Mouse (Mus musculus): ENCODE data around the gene Apon. TPM values are rescaled to one million over a fixed set of nuclear protein-coding genes. Genes with fewer than 3 reads are reported as not detected.

Gene Apon
- polyA plus RNA-seq, 1 experiment: 0.16 TPM

- no peaks in the 10 kb centered on the region for H3K79me3 ChIP-seq (ENCODE audit: low read depth)
- H3ac ChIP-seq (ENCODE audit: control insufficient read depth, insufficient read length, low read depth): no peak overlapping the region
- TF ChIP-seq FOSL1 (IDR thresholded peaks at IDR 0.05; ENCODE audit: insufficient read depth, low read length, poor library complexity, severe bottlenecking) (no peak), MYOD1 (IDR thresholded peaks at IDR 0.05; ENCODE audit: control insufficient read depth, insufficient read length, low read depth) (no peak), MYOG (IDR thresholded peaks at IDR 0.05; ENCODE audit: control insufficient read depth, extremely low read depth, insufficient read length) (no peak), CEBPB (IDR thresholded peaks at IDR 0.05; ENCODE audit: low read depth) (no peak), USF1 (IDR thresholded peaks at IDR 0.05; ENCODE audit: low read depth) (no peak), CTCF (IDR thresholded peaks at IDR 0.05; ENCODE audit: control insufficient read depth, insufficient read depth, insufficient read length) (no peak), MAX (IDR thresholded peaks at IDR 0.05) (no peak)
- H3K36me3 ChIP-seq (ENCODE audit: control insufficient read depth, insufficient read depth): no peaks in the 10 kb centered on the region
- H3K27me3 ChIP-seq (ENCODE audit: control insufficient read depth, insufficient read depth, insufficient read length): peaks cover 3% of the 10 kb centered on the region
- H3K79me2 ChIP-seq (ENCODE audit: control insufficient read depth, insufficient read depth): peaks cover 8% of the 10 kb centered on the region
- no peak overlapping the region for H3K4me3 ChIP-seq (ENCODE audit: insufficient read depth, poor library complexity, severe bottlenecking)
Measured at GRCm38 (mm10) chr10:128228009-128228408, 25.9 kb upstream of the Apon start.

DNA sequence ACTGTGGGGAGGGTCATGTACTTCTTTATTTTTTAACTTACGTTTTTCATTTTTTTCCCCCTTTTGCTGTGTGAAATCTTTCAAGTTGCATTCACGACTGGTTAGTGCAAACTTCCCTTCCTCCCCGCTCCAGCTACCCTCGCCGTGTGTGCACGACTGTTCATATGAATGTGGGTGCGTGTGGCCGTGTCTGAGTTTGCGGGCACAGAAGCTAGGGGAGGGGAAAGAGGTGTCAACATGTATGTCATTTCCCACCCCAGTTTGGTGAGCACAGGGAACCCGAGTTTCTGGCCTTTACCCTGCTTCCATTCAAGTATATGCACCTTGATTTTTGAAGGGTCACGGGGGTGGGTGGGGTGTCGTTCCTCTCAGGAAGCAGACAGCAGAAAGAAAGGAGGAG lies 23.3 kb upstream of the Apon start:
- no peaks in the 10 kb centered on the region for H3K27me3 ChIP-seq (ENCODE audit: control insufficient read depth, insufficient read depth, insufficient read length)
- H3K4me3 ChIP-seq (ENCODE audit: insufficient read depth, poor library complexity, severe bottlenecking): no peak overlapping the region
- H3K79me2 ChIP-seq (ENCODE audit: control insufficient read depth, insufficient read depth): peaks cover 21% of the 10 kb centered on the region
- H3K36me3 ChIP-seq (ENCODE audit: control insufficient read depth, insufficient read depth): peaks cover 6% of the 10 kb centered on the region
- no peak overlapping the region for H3ac ChIP-seq (ENCODE audit: control insufficient read depth, insufficient read length, low read depth)
- TF ChIP-seq MAX (IDR thresholded peaks at IDR 0.05) (no peak), MYOG (IDR thresholded peaks at IDR 0.05; ENCODE audit: control insufficient read depth, extremely low read depth, insufficient read length) (no peak), MYOD1 (IDR thresholded peaks at IDR 0.05; ENCODE audit: control insufficient read depth, insufficient read length, low read depth) (no peak), USF1 (IDR thresholded peaks at IDR 0.05; ENCODE audit: low read depth) (no peak), CTCF (IDR thresholded peaks at IDR 0.05; ENCODE audit: control insufficient read depth, insufficient read depth, insufficient read length) (no peak), FOSL1 (IDR thresholded peaks at IDR 0.05; ENCODE audit: insufficient read depth, low read length, poor library complexity, severe bottlenecking) (no peak), CEBPB (IDR thresholded peaks at IDR 0.05; ENCODE audit: low read depth) (no peak)
- no peaks in the 10 kb centered on the region for H3K79me3 ChIP-seq (ENCODE audit: low read depth)

GRCm38 (mm10) chr10:128231146-128231545 lies 22.8 kb upstream of the Apon start:
- Histone ChIP-seq H3K27me3 (ENCODE audit: control insufficient read depth, insufficient read depth, insufficient read length) (no peaks in the 10 kb centered on the region), H3K4me3 (ENCODE audit: insufficient read depth, poor library complexity, severe bottlenecking) (no peak overlapping the region), H3ac (ENCODE audit: control insufficient read depth, insufficient read length, low read depth) (peak overlapping the region; percentile 21), H3K36me3 (ENCODE audit: control insufficient read depth, insufficient read depth) (peaks cover 6% of the 10 kb centered on the region), H3K79me2 (ENCODE audit: control insufficient read depth, insufficient read depth) (peaks cover 21% of the 10 kb centered on the region), H3K79me3 (ENCODE audit: low read depth) (no peaks in the 10 kb centered on the region)
- no peak for TF ChIP-seq USF1 (IDR thresholded peaks at IDR 0.05; ENCODE audit: low read depth)
- TF ChIP-seq MYOD1 (IDR thresholded peaks at IDR 0.05; ENCODE audit: control insufficient read depth, insufficient read length, low read depth): no peak

DNA sequence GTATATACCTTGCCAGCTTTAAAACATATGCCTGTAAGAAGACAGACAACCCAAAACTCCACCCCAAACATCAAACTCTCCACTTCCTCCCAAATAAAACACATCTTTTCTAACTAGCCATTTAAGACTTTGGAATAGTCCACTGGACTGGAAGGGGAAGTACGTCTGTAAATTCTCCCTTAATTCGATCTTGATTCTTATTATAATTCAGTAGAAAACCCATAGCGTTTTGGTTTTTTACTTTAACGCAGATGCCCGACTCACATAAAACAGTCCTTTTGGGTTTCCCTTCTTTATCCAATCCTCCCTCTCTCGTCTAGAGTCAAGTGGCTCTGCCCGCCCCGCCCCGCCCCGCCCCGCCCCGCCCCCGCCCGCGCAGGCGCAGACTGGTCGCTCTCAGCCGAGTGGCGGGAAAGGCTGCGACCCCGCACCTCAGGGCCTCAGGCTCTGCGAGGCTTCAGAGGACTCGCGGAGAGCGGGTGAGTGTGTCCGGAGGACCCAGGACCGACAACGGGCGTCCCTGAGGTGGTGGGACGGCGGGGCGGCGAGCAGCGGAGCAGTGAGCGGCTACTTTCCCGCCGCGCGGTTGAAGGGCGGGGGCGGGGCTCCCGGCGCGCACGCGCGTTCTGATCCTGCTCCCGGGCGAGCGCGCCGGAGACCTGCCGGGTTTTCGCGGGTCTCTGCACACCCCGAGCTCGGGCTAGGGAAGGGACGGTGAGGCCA lies 22.0 kb upstream of the Apon start, which contains the start of gene Timeless:
Gene Timeless (plus strand): TSS at position 369 of the 723 bp plus-strand sequence.
- peak within 1 kb of the TSS; percentile 56 for H3K4me3 ChIP-seq (ENCODE audit: insufficient read depth, poor library complexity, severe bottlenecking)
- TF ChIP-seq USF1 (IDR thresholded peaks at IDR 0.05; ENCODE audit: low read depth) (no peak), CTCF (IDR thresholded peaks at IDR 0.05; ENCODE audit: control insufficient read depth, insufficient read depth, insufficient read length) (no peak), MYOG (IDR thresholded peaks at IDR 0.05; ENCODE audit: control insufficient read depth, extremely low read depth, insufficient read length) (no peak), CEBPB (IDR thresholded peaks at IDR 0.05; ENCODE audit: low read depth) (no peak), FOSL1 (IDR thresholded peaks at IDR 0.05; ENCODE audit: insufficient read depth, low read length, poor library complexity, severe bottlenecking) (no peak), MAX (IDR thresholded peaks at IDR 0.05) (no peak), MYOD1 (IDR thresholded peaks at IDR 0.05; ENCODE audit: control insufficient read depth, insufficient read length, low read depth) (no peak)
- H3K79me2 ChIP-seq (ENCODE audit: control insufficient read depth, insufficient read depth): peaks cover 21% of the 10 kb centered on the region
- no peaks in the 10 kb centered on the region for H3K79me3 ChIP-seq (ENCODE audit: low read depth)
- peaks cover 6% of the 10 kb centered on the region for H3K36me3 ChIP-seq (ENCODE audit: control insufficient read depth, insufficient read depth)
- H3ac ChIP-seq (ENCODE audit: control insufficient read depth, insufficient read length, low read depth): peak within 1 kb of the TSS; percentile 99
- no peaks in the 10 kb centered on the region for H3K27me3 ChIP-seq (ENCODE audit: control insufficient read depth, insufficient read depth, insufficient read length)

DNA sequence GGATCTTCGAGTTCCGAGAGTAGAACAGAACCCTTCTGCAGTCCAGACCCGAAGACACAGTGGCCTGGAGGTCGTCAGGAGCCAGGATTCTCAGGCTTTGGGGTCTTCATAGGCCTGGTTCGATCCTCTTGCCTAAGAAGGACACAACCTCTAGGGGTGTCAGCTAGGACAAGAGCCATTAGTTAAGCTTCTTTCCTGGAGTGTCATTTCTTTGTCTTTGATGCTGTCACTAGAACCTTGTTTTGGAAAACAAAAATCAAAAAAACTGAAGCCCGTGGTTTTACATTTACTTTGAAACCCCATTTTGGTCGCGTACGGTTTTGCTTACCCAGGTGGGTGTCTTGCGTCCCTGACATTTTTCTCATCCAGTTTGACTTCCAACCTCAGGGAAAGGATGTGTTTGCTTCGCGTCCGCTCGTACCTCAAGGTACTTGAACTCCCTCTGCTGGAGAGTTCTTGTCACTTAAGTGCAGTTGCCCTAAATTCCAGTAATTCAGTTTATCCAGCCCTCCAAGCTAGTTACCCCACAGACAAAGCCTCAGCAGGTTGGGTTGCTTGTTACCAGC lies 21.4 kb upstream of the Apon start:
- H3K36me3 ChIP-seq (ENCODE audit: control insufficient read depth, insufficient read depth): peaks cover 6% of the 10 kb centered on the region
- H3K79me3 ChIP-seq (ENCODE audit: low read depth): no peaks in the 10 kb centered on the region
- H3ac ChIP-seq (ENCODE audit: control insufficient read depth, insufficient read length, low read depth): peak overlapping the region; percentile 99
- TF ChIP-seq USF1 (IDR thresholded peaks at IDR 0.05; ENCODE audit: low read depth): no peak
- TF ChIP-seq MYOD1 (IDR thresholded peaks at IDR 0.05; ENCODE audit: control insufficient read depth, insufficient read length, low read depth): no peak
- TF ChIP-seq CEBPB (IDR thresholded peaks at IDR 0.05; ENCODE audit: low read depth): no peak
- no peak for TF ChIP-seq CTCF (IDR thresholded peaks at IDR 0.05; ENCODE audit: control insufficient read depth, insufficient read depth, insufficient read length)
- no peak for TF ChIP-seq FOSL1 (IDR thresholded peaks at IDR 0.05; ENCODE audit: insufficient read depth, low read length, poor library complexity, severe bottlenecking)
- no peak for TF ChIP-seq MYOG (IDR thresholded peaks at IDR 0.05; ENCODE audit: control insufficient read depth, extremely low read depth, insufficient read length)
- no peak for TF ChIP-seq MAX (IDR thresholded peaks at IDR 0.05)
- H3K4me3 ChIP-seq (ENCODE audit: insufficient read depth, poor library complexity, severe bottlenecking): peak overlapping the region; percentile 56
- no peaks in the 10 kb centered on the region for H3K27me3 ChIP-seq (ENCODE audit: control insufficient read depth, insufficient read depth, insufficient read length)
- H3K79me2 ChIP-seq (ENCODE audit: control insufficient read depth, insufficient read depth): peaks cover 21% of the 10 kb centered on the region

All from C2C12 (cell line).